Comparison of ENCODE assay signal across 8 mouse cellular contexts in genomic region chr11:86257460-86258076, GRCm38 (mm10). TPM values are rescaled to one million over a fixed set of nuclear protein-coding genes. Genes with fewer than 3 reads are reported as not detected.
A peak's percentile ranks its signal among the peaks of the same experiment; 100 is the strongest.
DNase-seq lines count a peak whose midpoint lies in the region; ATAC-seq and TF ChIP-seq lines count a peak whose summit lies in the region.

Gene Ints2 (minus strand): TSS chr11:86257575.

- peak within 1 kb of the TSS; percentile 91 for H3K27ac ChIP-seq in forebrain, embryonic 10.5 days
- peak within 1 kb of the TSS; percentile 75 for H3K27ac ChIP-seq in heart, embryonic 15.5 days
- peak within 1 kb of the TSS; percentile 58 for H3K27ac ChIP-seq in liver, embryonic 14.5 days
- peak within 1 kb of the TSS; percentile 31; the same call in 1 of the 2 replicates for H3K27ac ChIP-seq in neural tube, embryonic 11.5 days (ENCODE audit: low read depth, low read length)
- peak within 1 kb of the TSS; percentile 76 for H3K27ac ChIP-seq in stomach, postnatal 0 days (replicated peaks)

- peak within 1 kb of the TSS; percentile 81 for H3K4me3 ChIP-seq in forebrain, embryonic 10.5 days
- H3K4me3 ChIP-seq in heart, embryonic 15.5 days = peak within 1 kb of the TSS; percentile 77
- peak within 1 kb of the TSS; percentile 85 to 92 for H3K4me3 ChIP-seq in liver, embryonic 14.5 days (ENCODE audit: insufficient read depth in 1 of 2, low read depth in 2 of 2, low read length in 2 of 2)
- H3K4me3 ChIP-seq in neural tube, embryonic 11.5 days (ENCODE audit: low read depth, low read length) = peak within 1 kb of the TSS; percentile 58
- peak within 1 kb of the TSS; percentile 60 for H3K4me3 ChIP-seq in stomach, postnatal 0 days (ENCODE audit: low read depth, low read length)

- 9% methylated on average over 32 of the region's 32 CpGs for WGBS in forebrain, embryonic 10.5 days
- whole genome bisulfite sequencing in heart, embryonic 15.5 days = 7% methylated on average over 32 of the region's 32 CpGs
- 5% methylated on average over 32 of the region's 32 CpGs for WGBS in liver, embryonic 14.5 days (ENCODE audit: insufficient replicate concordance)
- 10% methylated on average over 32 of the region's 32 CpGs for WGBS in neural tube, embryonic 11.5 days
- WGBS in stomach, postnatal 0 days = 6% methylated on average over 32 of the region's 32 CpGs

- TF ChIP-seq CTCF in liver, embryonic 14.5 days (IDR thresholded peaks at IDR 0.05; ENCODE audit: low read depth) = no peak
- TF ChIP-seq CTCF in stomach, postnatal 0 days (IDR thresholded peaks at IDR 0.05; ENCODE audit: low read depth) = no peak

- peak within 1 kb of the TSS; percentile 91 for H3K9ac ChIP-seq in heart, embryonic 15.5 days
- peak within 1 kb of the TSS; percentile 85 for H3K9ac ChIP-seq in liver, embryonic 14.5 days (replicated peaks)
- H3K9ac ChIP-seq in neural tube, embryonic 11.5 days (ENCODE audit: low read length) = peak within 1 kb of the TSS; percentile 75
- H3K9ac ChIP-seq in stomach, postnatal 0 days (ENCODE audit: low read length) = peak within 1 kb of the TSS; percentile 65

- H3K4me2 ChIP-seq in heart, embryonic 15.5 days = peak within 1 kb of the TSS; percentile 82
- H3K4me2 ChIP-seq in liver, embryonic 14.5 days (ENCODE audit: low read depth) = peak within 1 kb of the TSS; percentile 80
- peak within 1 kb of the TSS; percentile 80 for H3K4me2 ChIP-seq in neural tube, embryonic 11.5 days (ENCODE audit: low read depth)
- peak within 1 kb of the TSS; percentile 62 for H3K4me2 ChIP-seq in stomach, postnatal 0 days (replicated peaks; ENCODE audit: low read depth)

- TF ChIP-seq EP300 in liver, embryonic 14.5 days (IDR thresholded peaks at IDR 0.05; ENCODE audit: low read depth) = no peak
- no peak for TF ChIP-seq EP300 in stomach, postnatal 0 days (optimal IDR thresholded peaks at IDR 0.05)

- H3K36me3 ChIP-seq in forebrain, embryonic 10.5 days (replicated peaks) = peaks cover 32% of the 10 kb centered on the region
- no peaks in the 10 kb centered on the region for H3K36me3 ChIP-seq in heart, embryonic 15.5 days
- no peaks in the 10 kb centered on the region for H3K36me3 ChIP-seq in liver, embryonic 14.5 days (replicated peaks; ENCODE audit: control insufficient read depth, insufficient read depth, low read depth)
- no peaks in the 10 kb centered on the region; the same call in 1 of the 2 replicates for H3K36me3 ChIP-seq in neural tube, embryonic 11.5 days (ENCODE audit: control insufficient read depth, insufficient read depth, low read length)
- H3K36me3 ChIP-seq in stomach, postnatal 0 days (ENCODE audit: control insufficient read depth, insufficient read depth, low read length) = no peaks in the 10 kb centered on the region

- no peaks in the 10 kb centered on the region for H3K9me3 ChIP-seq in forebrain, embryonic 10.5 days
- no peaks in the 10 kb centered on the region for H3K9me3 ChIP-seq in heart, embryonic 15.5 days (replicated peaks)
- H3K9me3 ChIP-seq in liver, embryonic 14.5 days (ENCODE audit: control insufficient read depth, low read length) = no peaks in the 10 kb centered on the region
- H3K9me3 ChIP-seq in neural tube, embryonic 11.5 days (ENCODE audit: control insufficient read depth, low read length) = no peaks in the 10 kb centered on the region
- H3K9me3 ChIP-seq in stomach, postnatal 0 days (ENCODE audit: control insufficient read depth, low read length) = no peaks in the 10 kb centered on the region

- H3K4me1 ChIP-seq in forebrain, embryonic 10.5 days = peaks cover 16% of the 10 kb centered on the region
- H3K4me1 ChIP-seq in heart, embryonic 15.5 days (replicated peaks) = peaks cover 12% of the 10 kb centered on the region
- H3K4me1 ChIP-seq in liver, embryonic 14.5 days (replicated peaks; ENCODE audit: control insufficient read depth in 2 of 2, insufficient read depth in 2 of 2, low read length in 1 of 2) = peaks cover 0 to 3% of the 10 kb centered on the region in 2 experiments; a peak in 1 of 4 replicates
- H3K4me1 ChIP-seq in neural tube, embryonic 11.5 days (ENCODE audit: control insufficient read depth, insufficient read depth, low read length) = peaks cover 3% of the 10 kb centered on the region; the same call in 1 of the 2 replicates
- H3K4me1 ChIP-seq in stomach, postnatal 0 days (replicated peaks; ENCODE audit: control insufficient read depth, insufficient read depth) = no peaks in the 10 kb centered on the region

- peak; percentile 87 to 91 for DNase-seq in CD8-positive naive resting alpha-beta T cell, adult 2 months (ENCODE audit: low read depth in 2 of 2, low spot score in 2 of 2)
- DNase-seq in c-Kit-positive CD71-negative TER-119-negative erythroid progenitor cells, embryonic 14.5 days (ENCODE audit: low read depth) = peak; percentile 79
- peak; percentile 91 for DNase-seq in forebrain, embryonic 10.5 days (ENCODE audit: extremely low spot score, low spot score)
- DNase-seq in kidney, postnatal 25 days = peak; percentile 96 to 97
- DNase-seq in liver, embryonic 14.5 days (ENCODE audit: low read depth in 3 of 3, low spot score in 3 of 3) = peak; percentile 84
- peak; percentile 94 for DNase-seq in neural tube, embryonic 11.5 days (ENCODE audit: low spot score)
- peak; percentile 95 for DNase-seq in stomach, postnatal 0 days (ENCODE audit: low spot score)

- ATAC-seq in heart, embryonic 15.5 days (replicated peaks; ENCODE audit: insufficient number of reproducible peaks, insufficient read depth, low FRiP score, low read depth) = peak; percentile 87
- peak; percentile 92 for ATAC-seq in liver, embryonic 14.5 days (ENCODE audit: insufficient read depth)
- ATAC-seq in neural tube, embryonic 11.5 days (ENCODE audit: insufficient read depth, low FRiP score, low TSS enrichment) = peak; percentile 72
- ATAC-seq in stomach, postnatal 0 days (ENCODE audit: low FRiP score, low TSS enrichment) = peak; percentile 92

- H3K27me3 ChIP-seq in forebrain, embryonic 10.5 days (ENCODE audit: poor library complexity, severe bottlenecking) = no peaks in the 10 kb centered on the region
- no peaks in the 10 kb centered on the region for H3K27me3 ChIP-seq in heart, embryonic 15.5 days
- H3K27me3 ChIP-seq in liver, embryonic 14.5 days (ENCODE audit: control insufficient read depth, insufficient read depth, low read length) = no peaks in the 10 kb centered on the region
- H3K27me3 ChIP-seq in neural tube, embryonic 11.5 days (ENCODE audit: control insufficient read depth, insufficient read depth, low read length) = no peaks in the 10 kb centered on the region
- no peaks in the 10 kb centered on the region for H3K27me3 ChIP-seq in stomach, postnatal 0 days (ENCODE audit: control insufficient read depth, insufficient read depth, low read length)

RNA-seq across cellular contexts. Expression of gene Ints2, which starts in this region (rescaled TPM):
- 52.0 and 56.6 TPM in 2 replicates for polyA plus RNA-seq in forebrain, embryonic 10.5 days (2016; fragmentation: Nextera tagmentation; extraction: Ambion mirVana)
- 11.8 and 12.3 TPM in 2 replicates for polyA plus RNA-seq in heart, embryonic 15.5 days (2015; fragmentation: Nextera tagmentation; extraction: Ambion mirVana)
- polyA plus RNA-seq in liver, embryonic 14.5 days (2012; rRNA removed) = 5.8 and 7.5 TPM in 2 replicates
- polyA plus RNA-seq in liver, embryonic 14.5 days (2014; fragmentation: Nextera tagmentation; extraction: Ambion mirVana) = 10.4 and 12.0 TPM in 2 replicates
- 51.2 and 52.2 TPM in 2 replicates for polyA plus RNA-seq in neural tube, embryonic 11.5 days (2014; fragmentation: Nextera tagmentation; extraction: Ambion mirVana)
- polyA plus RNA-seq in stomach, postnatal 0 days (2015; fragmentation: Nextera tagmentation; extraction: Ambion mirVana) = 4.4 and 6.3 TPM in 2 replicates

Comparison
In these comparisons a context has a peak if more than half of its experiments do, and no peak if none do; other contexts are left out.
1. Peak in every context shown above with its lines: DNase-seq, ATAC-seq, H3K4me3 ChIP-seq and H3K27ac ChIP-seq.
2. H3K27ac ChIP-seq: peak in every context shown above with its lines; median percentile 91 in forebrain, embryonic 10.5 days; 76 in stomach, postnatal 0 days; 75 in heart, embryonic 15.5 days; 58 in liver, embryonic 14.5 days; 31 in neural tube, embryonic 11.5 days.